Mouse (Mus musculus) lung, adult 18-20 months (tissue): Measurements from ENCODE around the gene Dnajb11.
A peak's percentile ranks its signal among the peaks of the same experiment; 100 is the strongest.

Experiments
- DNase-seq, 2 experiments: peaks; one replicate each; pipeline ENCODE4 v3.0.0; 2022; ENCODE audit warnings: mixed read lengths in 2 of 2

Gene Dnajb11

GRCm38 (mm10) chr16:22883441-22883840 lies 25.8 kb downstream of the Dnajb11 start:
- no peak for DNase-seq

DNA sequence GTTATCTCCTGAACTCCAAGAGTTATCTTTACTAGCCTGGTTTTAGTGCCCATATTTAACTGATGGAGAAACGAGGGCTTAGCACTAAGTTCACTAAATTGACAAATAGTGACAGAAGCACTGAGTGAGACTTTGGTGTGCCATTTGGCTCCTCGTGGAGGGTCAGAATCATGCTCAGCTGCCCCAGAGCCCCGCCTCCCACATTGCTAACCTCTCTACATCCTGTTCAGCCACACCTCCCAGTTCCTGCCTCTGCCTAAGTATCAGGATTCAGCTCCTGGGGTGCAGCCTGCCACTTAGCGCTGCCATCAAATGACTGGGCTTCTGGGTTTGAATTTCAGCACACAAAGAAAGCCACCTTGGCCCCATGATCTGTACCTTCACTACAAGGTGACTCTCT lies 27.7 kb downstream of the Dnajb11 start:
- no peak for DNase-seq

- DNase-seq, result no peak
Observed at GRCm38 (mm10) chr16:22886726-22887125, 29.1 kb downstream of the Dnajb11 start.

DNA sequence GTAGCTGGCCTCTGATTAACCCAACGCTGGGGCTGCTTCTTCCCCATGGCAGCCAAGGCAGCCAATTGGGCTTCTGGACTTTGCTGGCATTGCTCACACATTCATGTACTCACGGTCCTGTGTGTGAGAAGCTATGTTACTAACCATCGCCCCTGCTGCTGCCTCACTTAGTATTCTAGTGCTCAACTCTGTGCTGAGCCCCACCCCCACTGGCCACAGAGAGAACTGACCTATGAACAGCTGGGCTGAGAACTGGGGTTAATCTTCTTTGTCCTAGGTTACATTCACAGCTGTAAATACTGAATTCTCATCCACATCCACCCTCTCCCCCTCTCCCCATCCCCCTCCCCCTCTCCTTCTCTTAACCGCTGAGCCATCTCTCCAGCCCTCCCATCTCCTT lies 31.2 kb downstream of the Dnajb11 start:
- no peak for DNase-seq

DNA sequence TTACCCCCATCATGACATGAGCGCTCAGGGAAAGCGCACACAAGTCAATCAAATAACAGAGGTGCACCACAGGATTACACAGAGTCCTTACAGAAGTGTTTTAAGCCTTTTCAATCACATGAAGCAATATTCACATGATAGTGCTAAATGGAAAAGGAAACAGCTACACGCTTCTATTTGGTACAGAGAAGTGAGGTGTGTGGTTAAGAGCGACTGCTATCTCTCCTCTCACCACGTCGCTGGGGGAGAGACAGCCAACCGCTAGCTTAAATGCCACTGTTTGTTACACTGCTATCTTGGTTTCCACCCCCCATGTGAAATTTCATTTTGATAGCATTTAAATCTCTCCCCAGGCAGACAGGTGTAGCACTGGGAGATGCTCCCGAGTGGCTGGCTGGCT lies 32.1 kb downstream of the Dnajb11 start:
- no peak for DNase-seq

DNA sequence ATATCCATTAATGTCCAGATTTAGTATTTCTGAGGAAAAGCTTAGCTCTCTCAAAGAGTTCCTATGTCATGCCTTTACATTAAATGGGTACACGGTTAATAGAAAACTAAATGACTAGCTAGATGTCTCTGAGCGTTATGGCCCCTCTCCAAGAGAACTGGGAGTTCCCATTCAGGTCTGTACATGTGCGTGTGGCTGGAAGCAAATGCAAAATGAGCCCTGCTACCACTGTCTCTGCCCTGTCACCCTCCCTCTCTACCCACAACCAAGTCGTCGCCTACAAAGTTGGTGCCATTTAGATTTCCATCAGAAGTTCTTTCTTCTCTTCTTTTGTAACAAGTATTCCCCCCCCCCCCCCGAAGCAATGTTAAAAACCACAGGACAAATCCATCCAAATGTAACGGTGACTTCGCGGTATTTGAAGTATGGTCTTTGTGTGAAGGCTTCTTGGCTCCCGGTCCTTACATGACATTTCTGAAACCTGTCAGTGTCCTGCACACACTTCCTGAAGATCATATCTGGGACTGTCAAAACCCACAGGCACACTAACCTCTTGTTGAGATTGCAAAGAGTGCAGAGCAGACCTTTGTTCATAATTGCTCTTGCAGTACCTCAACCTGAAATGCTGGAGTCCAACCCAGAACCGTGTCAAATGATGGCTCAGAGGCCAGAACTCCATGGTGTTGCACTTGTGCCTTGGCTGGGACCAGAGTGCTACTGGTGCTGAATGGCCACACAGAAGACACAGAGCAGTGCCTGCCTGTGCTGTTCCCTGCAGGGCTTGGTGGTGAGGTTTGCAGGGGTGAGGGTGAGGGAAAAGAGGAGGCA lies 33.3 kb downstream of the Dnajb11 start, which contains the start of gene Ahsg:
TSS of gene Ahsg (plus strand) at position 595 of the 828 bp plus-strand sequence.
- DNase-seq, result no peak

GRCm38 (mm10) chr16:22891733-22892154 lies 34.1 kb downstream of the Dnajb11 start:
- no peak for DNase-seq

GRCm38 (mm10) chr16:22894095-22894494 lies 36.5 kb downstream of the Dnajb11 start:
- DNase-seq, result no peak

GRCm38 (mm10) chr16:22896618-22897017 lies 39.0 kb downstream of the Dnajb11 start:
- DNase-seq, result no peak

- DNase-seq, result no peak
Observed at GRCm38 (mm10) chr16:22899346-22899745, 41.7 kb downstream of the Dnajb11 start.

DNA sequence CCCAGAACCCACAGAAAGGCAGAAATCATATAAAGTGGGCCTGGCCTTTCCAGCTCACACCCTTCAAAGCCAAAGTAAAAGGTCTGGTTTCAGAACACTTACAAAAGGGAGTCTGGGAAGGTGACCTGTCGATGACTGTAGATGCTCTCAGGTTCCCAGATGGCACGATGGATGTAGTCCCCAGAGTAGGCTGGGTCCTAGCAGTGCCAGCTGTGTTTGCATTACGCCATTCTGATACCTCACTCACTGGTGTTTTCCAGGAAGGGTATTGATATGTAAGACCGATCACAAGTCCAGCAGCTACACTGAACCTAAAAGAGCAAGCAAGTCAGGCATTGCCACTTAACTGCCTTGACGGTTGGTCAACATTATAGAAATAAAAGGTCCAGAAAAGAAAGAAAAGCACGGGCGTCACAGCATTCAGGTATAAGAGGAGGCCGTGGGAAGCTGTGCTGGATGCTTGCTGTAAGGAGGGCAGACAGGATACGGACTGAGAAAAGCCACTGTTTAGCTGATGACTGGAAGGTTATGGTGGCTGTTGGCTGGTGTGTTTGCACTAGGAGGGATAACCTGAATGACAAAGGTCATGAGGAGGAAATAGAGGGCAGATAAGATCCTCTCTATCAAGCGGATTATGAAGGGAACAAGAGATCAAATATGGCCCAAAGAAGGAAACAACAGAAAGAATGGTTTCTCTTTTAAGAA lies 42.4 kb downstream of the Dnajb11 start:
- no peak for DNase-seq

DNA sequence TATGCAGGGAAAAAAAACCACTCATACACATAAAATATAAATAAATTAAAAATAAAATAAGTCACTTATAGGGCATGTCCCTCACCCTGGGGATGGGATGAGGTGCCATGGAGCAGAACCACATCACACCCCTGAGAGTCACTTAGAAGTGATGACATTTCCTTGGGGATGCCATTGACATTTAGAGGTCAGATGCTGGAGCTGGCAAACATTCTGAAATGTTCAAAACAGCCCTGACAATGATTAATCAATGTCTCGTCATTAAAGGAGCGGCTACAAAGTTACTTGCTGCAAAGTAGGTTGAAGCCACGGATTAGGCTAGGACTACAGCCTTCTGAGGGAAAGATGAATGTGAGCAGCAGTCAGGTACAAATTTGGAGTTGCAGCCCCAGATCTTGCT lies 43.7 kb downstream of the Dnajb11 start:
- no peak for DNase-seq

DNA sequence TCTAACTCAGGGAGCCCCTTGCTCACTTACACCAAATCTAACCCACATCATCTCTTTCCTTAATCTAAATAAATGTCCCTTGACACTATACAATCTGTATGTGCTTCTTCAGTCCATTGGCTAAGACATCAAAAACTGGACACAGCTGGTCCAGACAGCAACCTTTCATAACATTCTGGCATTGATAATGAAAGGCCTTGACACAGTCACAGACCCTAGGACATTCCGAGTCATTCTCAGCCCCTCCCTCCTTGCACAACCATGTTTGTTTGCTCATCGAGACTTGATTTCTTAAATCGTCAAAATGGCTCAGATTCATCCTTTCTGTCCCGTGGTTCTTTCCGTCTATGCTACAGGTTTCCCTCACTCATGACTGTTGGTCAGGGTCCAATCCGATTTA lies 51.6 kb downstream of the Dnajb11 start:
- DNase-seq, result no peak

DNA sequence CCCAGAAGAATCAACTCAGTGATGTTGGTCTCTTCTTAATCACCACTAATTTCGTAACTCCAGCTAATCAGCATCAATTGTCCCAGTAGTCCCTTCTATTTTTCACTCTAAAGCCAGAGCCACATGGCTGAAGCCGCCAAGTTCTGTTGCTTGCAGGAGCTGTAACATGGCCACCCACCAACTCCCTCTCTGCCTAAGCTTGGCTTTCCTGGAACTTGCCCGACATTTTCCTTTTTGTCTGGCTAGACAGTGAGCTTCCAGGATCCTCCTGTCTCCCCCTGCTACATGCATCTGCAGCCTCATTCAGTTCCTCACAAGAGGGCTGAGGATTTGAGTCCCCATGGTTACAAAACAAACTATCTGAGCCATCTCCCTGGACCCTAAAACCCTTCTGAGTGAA lies 54.3 kb downstream of the Dnajb11 start:
- DNase-seq, result peak in 1 of 2 experiments; percentile 21

DNA sequence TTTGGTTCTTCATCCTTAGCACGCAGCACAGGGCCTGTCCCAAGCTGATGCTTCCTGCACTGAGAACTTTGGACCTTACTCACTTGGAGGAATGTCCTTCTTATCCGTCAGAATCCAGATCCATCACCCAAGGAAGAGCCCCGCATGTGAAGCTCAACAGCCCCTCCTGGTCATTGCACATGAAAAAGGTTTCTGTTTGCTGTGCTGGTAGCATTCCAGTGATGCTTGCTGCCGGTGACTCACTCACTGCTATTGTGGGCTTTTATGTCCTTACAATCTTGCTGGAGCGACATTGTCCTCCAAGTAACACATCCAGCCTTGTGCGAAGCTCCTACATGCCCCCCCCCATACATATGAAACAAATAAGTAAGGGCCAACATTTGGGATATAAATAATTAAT lies 55.2 kb downstream of the Dnajb11 start:
- no peak for DNase-seq

GRCm38 (mm10) chr16:22914276-22914675 lies 56.6 kb downstream of the Dnajb11 start:
- no peak for DNase-seq

GRCm38 (mm10) chr16:22918034-22918433 lies 60.4 kb downstream of the Dnajb11 start, which contains the start of gene Fetub:
Gene Fetub, plus strand, starts transcription at chr16:22918334.
- no peak for DNase-seq

GRCm38 (mm10) chr16:22918664-22919312 lies 61.1 kb downstream of the Dnajb11 start:
- peak; percentile 7 to 9 for DNase-seq

GRCm38 (mm10) chr16:22919971-22920854 lies 62.6 kb downstream of the Dnajb11 start:
- peak; percentile 77 to 85 for DNase-seq

DNA sequence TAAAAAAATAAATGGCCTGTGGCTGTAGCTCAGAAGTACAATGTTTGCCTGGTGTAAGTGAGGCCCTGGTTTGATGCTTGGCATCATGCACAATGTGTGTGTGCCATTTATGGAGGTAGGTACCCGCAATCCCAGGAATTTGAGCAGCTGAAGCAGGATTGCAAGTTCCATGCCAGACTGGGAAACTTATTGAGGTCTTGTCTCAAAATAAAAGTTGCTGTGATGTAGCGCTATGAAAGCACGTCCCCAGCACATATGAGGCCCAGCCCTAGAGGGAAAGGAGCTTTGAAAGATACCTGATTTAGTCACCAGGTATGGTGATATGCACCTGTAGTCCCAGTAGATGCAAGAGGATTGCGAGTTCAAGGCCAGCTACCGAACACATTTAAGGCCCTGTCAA lies 64.1 kb downstream of the Dnajb11 start:
- DNase-seq, result no peak

DNA sequence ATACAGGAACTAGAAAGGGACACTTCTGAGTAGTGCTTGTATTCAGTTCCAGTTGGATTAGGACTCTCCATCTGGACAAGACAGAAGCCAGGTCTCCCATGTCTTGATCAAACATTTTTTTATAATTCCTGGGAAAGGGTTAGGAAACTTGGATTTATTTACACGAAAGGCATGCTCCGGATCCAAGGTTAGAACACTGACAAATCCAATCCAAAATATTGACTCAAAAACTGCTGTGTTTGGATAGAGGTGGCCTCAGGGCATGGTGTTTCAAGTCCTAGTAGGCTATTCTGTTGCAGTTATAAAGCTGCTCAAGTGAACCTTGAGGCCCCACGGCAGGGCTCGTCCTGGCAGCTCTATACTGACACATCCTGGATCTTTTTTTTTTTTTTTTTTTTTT lies 64.8 kb downstream of the Dnajb11 start:
- no peak for DNase-seq
